Mouse (Mus musculus) urinary bladder, postnatal 14 days (tissue): ENCODE results near the gene Teddm3.
"Not testable (repeated sequence)": the region's sequence is repeated elsewhere in the genome, so short reads cannot be mapped to it uniquely, and the experiment has no call there.

ENCODE experiments used
- DNase-seq: peaks from one replicate; pipeline ENCODE4 v3.0.0; 2021; ENCODE audit warnings: low spot score

Teddm3 gene

DNA sequence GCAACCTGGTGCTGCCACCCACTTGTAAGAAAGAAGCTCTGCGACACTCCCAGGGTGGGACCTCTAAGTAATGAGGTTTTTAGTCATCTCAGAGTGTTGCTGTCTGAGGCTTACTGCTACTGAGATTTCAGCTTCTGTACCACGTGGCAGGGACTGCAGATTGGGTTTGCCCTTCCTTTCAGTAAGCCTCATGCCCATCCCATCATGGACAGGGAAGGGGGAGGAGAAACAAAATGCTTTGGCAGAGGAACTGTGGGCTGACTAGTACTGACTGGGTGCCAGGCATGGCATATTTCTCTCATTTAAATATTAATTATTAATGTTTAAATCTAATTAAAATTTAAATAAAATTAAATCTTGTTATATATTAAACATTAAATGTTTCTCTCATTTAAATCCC, at the start of gene Teddm3:
Gene Teddm3, minus strand, starts transcription at position 101 of the 400 bp plus-strand sequence.
- not testable (repeated sequence) for DNase-seq

DNA sequence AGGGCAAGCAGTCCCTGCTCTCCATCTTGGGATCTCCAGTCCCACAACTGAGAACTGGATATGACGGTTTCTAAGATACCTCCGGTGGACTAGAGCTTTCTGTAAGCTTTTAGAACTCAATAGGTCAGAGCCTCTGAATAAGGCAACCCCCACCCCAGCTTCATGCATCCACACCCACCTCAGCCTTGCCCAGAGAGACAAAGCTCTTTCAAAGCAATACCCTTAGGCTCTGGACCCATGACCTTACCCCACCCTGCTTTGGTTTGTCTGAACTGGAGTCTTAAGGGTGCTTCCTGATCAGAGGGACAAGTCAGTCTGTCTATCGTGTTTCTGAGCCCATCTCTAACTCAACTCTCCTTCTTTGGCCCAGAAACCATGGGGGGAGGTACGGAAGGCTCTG, 48.9 kb upstream of the Teddm3 start:
- no peak for DNase-seq

DNA sequence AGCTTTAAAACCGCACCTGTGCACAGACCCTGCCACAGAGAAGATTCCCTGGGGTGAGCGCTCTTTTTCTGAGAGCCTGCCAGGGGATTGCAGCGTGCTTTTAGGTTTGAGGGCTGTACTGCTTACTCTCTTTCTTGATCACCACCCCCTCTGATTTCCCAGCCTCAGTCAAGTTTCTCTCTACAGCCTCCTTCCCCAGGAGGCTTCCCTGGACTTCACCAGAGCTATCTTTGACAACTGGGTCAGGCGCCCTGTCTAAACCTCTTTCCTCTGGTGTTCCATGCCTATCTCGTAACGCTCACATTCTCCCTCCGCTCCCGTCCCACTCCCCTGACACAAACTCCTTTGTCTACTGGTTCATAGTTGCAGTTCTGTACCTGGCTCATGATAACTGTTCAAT, 45.6 kb upstream of the Teddm3 start:
- DNase-seq, result no peak

DNA sequence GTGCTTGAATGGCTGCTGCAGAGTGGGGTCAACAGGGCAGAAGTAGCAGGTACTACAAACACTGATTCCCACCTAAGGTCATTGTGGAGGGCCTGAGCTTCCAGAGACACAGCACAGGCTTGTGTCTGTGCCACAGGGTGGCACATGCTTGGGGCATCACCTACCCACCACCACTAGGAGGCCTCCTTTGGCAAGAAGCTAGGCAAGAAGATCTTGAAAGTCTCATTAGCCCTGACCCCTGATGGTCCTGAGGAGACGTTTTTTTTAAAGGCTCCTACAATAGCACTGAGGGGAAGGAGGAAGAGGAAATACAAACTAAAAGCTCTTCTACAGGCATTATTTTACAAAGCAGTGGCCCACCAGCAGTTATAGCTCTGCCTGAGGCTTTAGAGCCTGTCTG, 44.7 kb upstream of the Teddm3 start:
- no peak for DNase-seq

DNA sequence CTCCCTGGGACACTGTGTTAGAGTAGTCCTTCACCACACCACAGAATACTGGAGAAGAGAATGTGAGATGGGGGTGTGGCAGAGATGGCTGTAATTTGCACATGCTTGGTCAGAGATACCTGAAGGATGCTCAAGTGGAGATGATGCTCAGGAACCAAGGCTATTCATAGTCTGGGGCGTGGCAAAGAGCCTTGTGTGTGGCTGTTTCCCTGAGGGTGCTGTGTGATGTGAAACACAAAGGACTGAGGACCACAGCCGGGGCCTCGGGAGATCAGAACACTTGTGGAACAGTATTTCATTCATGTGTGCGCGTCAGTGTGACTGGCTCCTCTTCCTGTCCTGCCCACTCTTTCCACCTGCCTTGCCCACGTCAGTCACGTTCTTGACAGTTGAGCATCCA, 44.2 kb upstream of the Teddm3 start:
- DNase-seq, result no peak

DNA sequence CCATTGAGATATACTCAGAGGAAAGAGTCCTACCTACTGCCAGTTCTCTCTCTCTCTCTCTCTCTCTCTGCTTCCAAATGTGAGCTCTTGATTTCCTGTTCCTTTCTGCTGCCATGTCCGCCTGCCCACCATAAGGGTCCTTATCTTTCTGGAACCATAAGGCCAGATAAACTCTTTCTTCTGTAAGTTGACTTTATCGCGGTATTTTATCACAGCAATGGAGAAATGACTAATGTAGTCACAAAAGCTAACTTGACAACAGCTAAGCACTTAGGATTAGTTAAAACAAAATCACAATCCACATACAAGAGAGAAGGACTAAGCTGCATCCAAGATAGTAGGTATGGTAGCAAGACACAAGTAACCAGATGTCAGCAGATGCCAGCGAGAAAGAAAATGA, 43.7 kb upstream of the Teddm3 start:
- DNase-seq, result no peak

DNA sequence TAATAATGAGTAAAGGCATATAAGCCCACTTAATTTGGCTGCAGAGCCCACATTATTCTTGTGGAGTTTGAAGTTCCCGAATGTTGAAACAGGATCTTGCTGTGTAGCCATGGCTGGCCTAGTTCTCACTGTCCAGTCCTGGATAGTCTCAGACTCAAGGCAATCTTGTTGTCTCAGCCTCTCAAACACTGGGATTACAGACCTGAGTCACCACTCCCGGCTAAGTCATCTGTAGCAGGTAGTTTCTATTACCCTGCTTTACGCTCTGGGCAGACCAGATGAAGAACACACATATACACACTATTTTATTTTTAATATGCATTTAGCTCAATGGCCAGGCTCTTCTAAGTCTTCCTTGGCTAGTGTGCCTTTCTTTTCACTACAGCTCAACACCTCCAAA, 42.8 kb upstream of the Teddm3 start:
- DNase-seq, result no peak

DNA sequence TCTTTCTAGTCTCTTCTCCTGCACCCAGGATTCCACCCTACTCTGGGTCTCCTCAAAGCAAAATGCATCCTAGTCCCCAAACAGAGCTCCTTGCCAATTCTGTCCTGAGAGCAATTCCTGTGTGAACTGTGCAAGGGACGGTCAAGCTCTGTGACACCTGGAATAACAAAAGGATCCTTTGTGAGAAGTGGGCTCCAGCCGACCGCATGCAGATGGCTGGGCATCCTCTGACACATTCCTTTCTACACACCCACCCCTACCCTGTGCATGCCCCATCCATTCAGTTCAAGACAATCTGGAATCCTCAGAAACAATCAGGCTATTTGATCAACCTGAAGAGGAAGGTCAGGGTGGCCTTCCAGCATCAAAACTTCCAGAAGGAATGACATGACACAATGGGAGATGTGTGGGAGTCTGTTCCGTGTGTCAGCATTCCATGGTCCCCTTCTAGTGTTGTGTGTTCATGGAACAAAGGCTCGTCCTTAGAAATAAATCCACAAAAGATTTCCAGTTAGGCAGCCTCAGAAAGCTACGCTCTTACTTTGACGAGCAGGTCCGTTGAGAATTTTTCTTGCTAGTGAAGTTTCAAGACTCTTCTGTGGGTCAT, 41.6 kb upstream of the Teddm3 start:
- no peak for DNase-seq

DNA sequence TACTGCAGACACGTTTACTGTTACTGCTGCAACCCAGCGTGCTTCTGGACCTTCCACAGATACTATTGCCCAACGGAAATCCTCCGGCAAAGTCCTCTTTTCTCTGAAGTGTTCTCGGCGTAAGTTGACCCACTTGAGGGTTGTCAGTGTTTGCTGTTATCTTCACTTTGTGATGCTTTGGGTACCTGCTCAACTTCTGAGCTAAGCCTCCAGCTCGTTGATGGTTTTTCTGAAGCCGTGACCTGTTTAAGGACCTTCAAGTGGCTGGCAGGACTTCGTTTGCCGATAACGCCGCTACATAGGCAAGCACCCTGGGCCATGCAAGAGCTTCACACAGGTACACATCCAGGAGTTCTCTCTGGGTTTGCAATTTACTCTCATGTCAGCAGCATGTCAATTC, 40.4 kb upstream of the Teddm3 start:
- DNase-seq, result no peak

DNA sequence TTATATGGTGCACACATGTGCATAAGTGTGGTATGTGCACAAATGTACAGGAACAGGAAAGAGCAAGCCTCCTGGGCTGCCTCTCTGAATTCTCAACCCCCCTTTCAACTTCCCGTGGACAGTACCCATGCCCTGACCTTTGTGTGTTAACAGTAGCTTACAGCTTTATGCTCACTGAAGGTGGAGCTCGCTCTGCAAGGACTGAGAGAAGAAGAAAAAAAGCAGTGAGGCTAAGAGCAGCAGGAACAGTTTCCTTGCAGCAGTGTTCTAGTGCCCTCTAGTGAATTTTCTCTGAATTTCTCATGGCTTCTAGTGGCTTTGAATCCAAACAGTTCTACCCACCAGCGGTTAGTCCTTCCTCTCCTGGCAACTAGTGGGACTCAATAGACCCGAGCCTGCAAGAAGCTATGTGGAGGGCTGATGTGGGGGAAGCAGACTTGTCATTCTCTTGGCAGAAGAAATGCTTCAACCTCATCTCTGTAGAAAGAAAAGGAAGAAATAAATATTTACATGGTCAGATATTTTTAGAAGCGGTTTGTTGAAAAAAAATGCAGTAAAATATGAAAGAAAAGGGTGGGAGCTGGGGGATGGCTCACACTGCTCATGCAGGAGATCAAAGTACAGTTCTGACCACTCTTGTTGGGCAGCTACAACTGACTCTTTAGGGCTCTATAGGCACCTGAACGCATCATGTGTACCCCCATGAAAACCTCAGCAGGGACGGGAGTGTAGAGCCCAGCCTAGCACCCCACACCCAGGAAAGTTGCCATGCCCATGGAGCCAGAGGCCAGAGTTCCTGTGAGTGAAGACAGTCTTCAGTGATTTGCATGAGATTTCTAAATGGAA, 38.9 kb upstream of the Teddm3 start:
- DNase-seq, result no peak

DNA sequence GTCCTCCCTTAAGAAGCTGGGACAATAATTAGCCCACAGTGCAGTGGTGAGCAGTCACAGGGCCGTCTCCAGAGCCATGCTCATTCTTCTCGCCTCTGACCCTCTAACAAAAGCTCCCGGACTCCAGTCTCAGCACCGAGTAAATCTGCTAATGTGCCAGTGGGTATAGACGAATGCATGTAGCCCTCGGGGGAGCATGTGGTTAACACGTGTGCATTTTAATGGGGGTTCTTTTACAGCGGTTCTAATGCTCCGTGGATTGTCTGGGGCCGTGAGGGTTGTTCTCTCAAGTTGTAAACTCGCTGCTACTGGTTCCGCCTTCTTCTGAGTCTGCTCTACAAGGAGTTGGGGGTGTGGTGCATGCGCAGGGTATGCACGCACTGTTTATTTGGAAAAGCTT, 37.8 kb upstream of the Teddm3 start:
- DNase-seq, result no peak

DNA sequence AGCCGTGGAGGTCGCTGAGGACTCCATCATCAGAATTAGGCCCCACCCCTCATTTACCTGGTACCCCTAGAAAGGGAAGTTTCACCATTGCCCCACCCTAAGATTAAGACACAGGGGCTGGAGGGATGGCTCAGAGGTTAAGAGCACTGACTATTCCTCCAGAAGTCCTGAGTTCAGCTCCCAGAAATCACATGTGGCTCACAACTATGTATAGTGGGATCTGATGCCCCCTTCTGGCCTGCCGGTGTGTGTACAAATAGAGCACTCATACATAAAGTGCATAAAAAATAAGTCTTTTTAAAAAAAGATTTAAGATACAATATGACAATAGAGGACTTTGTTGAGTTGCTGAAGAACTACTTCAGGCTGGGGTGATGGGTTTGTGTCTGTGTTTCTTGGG, 34.5 kb upstream of the Teddm3 start:
- no peak for DNase-seq

DNA sequence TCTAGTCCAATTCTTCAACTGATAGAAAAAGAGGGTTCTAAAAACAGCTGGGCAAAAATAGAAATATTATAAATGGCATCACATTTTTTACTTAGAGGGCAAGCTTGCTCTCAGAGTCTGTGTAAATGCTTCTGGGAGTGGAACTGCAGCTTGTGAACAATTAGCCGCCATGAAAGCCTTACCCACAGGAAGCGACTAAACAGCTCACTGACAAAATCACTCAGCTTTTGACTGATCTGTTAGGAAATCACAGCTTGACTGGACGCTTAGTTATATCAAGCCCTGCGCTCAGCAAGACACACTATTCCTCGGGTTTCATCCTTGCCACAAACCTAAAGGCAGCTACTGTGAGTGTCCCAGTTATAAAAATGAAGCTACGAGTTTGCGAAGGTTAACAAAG, 33.8 kb upstream of the Teddm3 start:
- no peak for DNase-seq

DNA sequence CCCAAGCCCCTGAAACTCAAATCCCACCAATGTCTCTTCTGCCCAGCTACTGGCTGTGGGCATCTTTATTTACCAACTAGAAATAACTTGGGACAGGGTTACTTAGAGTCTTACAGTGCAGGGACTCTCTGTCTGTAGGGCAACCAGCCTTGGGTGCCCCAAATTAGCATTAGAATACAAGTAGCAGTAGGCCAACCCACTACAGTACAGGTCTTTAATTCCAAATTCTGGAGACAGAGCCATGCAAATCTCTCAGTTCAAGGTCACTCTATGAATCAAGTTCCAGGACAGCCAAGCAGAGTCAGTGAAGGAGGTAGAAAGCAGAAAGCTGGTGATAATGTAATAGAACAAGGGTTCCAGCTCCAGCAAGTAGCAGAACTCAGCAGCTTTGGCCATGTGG, 30.9 kb upstream of the Teddm3 start:
- DNase-seq, result no peak

DNA sequence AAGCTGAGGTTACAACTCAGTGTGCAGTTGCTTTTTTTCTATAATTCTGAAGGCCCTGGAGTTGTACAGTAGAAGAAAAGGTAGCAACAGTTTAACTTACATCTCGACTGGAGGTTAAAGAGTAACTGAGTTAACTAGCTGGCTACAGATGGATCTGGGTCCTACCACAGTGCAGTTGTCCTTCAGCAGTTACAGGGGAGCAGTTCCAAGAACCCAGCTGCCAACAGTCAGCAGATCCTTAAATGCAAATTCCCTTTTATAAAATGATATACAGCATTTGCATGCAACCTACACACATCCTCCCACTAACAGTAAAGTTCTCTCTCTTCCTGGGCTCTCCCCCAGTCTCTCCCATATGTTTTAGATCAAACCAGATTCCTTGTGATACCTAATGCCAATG, 28.3 kb upstream of the Teddm3 start:
- no peak for DNase-seq

DNA sequence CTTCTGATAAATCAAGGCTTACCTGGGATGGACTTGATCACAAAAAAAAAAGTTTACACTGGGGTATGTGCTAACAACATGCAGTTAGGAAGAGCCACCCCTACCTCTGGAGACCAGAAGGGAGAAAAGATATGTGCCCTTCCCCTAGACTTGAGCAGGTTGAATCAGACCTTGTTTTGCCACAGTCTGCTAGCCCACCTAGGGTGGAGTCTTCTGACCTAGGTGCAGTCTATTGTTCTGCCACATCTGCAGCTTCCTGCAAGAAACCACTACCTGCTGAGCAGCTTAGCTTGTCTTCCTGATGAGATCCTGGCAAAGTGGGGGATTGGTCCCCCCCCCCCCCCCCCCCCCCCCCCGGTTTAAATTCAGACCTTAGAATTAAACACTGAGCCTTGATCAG, 21.4 kb upstream of the Teddm3 start:
- no peak for DNase-seq

DNA sequence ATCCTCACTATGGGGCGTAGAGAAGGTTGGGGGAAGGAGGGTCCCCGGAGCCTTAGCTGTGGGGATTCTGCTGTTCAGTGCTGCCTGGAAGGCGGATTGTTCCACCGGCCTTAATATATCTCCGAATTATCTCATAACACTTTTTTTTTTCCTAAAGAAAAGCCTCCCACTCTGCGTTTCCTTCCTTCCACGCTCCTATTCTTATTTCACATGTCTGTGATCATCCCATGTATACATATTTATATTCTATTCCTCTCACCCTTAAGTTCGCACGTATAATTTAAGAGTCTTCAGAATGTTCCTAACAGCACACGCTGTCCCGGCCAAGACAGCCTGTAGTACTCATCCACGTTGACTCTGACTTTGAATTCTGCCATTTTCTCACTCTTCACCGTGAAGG, 14.9 kb upstream of the Teddm3 start:
- no peak for DNase-seq

DNA sequence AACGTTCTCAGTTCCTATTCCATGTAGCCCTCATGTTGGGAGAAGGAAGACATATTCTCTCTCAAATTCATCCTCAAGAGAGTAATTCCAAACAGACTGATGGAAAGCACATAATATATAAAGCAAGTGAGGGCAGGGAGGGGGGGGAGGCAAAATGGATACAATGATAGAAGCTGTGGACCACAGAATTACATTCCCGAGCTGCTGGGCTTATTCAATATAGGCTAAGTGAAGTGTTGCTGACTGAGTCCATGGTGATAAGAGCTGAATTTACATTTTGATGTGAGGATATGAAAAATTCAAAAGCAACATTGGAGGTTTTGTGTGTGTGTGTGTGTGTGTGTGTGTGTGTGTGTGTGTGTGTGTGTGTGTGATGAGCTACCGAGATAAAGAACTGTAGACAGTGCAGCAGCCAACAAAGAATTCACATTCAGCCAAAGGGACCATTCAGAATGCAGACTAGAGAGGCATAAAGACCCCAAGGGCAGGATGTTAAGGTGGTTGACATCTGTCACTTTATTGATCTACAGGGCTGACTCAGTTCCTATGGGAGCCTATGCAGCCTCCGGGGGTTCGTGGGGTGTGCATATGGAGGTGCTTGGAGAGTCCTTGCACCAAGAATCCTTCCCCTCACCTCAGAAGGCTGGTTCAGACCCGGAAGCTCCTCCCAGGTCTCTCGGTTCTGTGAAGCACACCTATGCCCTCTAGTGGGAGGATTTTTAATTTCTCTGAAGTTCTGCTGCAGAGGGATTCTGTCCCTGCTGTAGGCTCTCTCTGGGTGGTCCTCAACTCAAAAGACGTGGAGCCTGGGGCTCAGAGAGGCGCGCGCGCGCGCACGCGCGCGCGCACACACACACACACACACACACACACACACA, 11.8 kb upstream of the Teddm3 start:
- not testable (repeated sequence) for DNase-seq

DNA sequence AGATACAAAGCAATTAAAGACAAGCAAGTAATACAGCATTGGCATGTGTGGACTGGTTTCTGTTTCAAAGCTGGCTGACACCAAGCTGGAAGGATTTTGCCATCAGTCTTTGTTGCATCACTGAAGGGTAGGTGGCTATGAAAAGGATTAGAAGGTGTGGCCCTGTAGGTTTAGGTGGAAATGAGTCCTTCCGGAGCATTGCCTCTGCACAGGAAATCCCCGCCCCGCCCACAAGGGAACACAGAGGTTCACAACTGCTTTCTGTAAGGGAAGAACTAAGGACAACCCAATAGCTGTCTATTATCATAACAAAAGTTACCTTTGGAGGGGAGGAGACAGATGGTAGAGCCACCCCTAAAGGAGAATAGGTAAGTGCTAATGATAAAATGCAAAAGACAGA, 9.6 kb upstream of the Teddm3 start:
- DNase-seq, result not testable (repeated sequence)

DNA sequence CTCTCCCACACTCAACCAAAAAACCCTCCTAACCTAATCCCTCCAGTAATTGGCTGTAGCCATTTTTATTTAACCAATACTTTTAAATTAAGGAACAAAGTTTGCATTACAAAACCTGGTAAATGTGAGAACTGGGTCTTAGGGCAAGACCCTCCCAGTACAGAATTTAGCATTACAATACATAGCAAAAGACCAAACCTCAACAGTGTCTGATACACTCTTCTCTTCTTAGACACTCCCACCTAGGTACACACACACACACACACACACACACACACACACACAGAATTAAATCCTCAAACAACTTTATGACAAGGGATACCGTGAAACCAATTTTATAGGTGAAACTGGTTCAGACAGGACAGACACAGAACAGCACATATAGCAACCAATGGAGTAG, 5.4 kb upstream of the Teddm3 start:
- not testable (repeated sequence) for DNase-seq

DNA sequence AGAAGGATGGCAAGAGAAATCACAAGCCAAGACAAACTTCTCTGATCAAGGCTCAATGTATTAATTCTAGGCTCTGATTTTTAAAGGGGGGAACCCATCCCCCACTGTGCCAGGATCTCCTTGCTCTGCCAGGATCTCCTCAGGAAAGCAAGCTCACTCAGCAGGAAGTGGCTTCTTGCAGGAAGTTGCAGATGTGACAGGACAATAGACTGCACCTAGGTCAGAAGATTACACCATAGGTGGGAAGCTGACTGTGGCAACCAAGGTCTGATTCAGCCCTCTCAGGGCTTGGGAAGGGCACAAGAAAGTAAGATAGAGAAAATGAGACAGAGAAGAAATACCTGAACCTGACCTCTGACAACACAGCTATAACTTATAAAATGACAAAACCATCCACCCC, 2.5 kb upstream of the Teddm3 start:
- not testable (repeated sequence) for DNase-seq

DNA sequence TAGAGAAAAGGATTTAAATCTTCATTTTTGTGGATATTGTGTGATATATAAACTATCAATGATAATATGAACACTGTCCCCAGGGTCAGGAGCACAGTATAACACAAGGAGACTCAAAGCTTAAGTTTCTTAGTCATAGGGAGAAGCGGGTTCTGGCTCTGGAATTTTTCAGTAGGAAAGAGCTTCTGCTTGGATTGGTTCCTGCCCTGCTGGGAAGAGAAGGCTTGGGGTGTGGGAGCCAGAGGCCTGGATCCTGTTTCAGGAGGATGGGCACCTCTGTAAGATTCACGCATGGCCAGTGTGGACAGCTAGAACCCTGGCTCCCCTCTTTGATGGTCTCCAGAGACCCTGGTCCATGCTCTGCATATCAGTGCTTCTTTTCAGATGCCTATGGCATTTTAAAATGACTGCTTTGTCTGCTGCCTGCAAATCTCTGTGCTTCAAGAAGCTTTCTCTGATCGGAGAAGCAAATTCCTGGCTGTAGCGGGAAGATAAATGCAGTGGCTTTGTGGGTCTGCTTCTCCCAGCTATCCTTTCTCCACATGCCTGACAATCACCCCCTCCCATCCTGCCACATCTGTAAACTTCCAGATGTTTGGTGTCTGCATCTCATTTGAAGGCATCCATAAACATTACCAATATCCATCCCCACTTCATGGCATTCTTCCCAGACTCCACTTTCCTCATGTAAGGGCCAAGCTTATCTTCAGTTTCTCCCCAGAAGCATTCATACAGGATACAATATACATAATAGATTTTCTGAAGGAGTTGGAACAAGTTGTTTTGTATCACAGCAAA, 2.0 kb downstream of the Teddm3 start:
- no peak for DNase-seq
